Mouse (Mus musculus) testis, postnatal 14 days (tissue): ENCODE data around the gene Lsm4.

Experiments used
- DNase-seq: peaks from one replicate; pipeline ENCODE4 v3.0.0; 2021; ENCODE audit warnings: low spot score

The Lsm4 gene

DNA sequence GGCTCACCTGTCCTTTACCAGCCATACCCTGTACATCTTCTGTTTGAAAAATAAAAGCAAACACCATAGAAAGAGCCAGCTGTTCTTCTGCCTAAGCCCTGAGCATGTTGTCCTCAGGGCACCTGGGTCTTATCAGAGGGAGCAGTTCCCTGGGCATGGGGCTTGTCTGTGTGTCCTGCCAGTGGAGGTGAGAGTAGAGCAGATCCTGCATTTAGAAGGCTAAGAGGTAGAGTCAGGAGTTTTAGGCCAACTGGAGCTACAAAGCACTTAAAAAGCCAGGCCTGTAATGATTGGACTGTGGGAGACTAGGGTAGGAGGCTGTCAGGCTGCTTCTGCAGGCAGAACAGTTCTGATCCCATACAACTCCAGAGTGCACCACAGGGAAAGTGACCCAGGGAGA is 5.6 kb downstream of the Lsm4 start:
- DNase-seq = no peak

DNA sequence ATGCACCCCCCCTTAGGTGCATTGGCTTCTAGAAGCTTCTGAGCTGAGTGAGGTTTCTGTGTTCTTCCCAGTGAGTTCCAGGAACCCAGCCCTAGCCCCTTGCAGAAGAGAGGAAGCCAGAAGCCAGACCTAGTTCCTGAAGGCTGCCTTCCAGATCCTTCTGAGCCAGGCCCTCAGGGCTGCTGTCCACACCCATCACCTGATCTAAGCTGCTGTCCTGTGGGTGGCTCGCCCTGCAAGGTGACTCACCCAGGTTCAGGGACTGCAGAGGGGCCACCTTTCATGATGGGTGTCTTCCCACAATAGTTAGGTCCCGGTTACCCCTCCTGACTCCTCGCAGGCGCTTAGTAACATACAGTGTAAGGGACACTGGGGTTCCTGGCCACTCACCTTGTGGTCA is 6.4 kb downstream of the Lsm4 start:
- no peak for DNase-seq

DNA sequence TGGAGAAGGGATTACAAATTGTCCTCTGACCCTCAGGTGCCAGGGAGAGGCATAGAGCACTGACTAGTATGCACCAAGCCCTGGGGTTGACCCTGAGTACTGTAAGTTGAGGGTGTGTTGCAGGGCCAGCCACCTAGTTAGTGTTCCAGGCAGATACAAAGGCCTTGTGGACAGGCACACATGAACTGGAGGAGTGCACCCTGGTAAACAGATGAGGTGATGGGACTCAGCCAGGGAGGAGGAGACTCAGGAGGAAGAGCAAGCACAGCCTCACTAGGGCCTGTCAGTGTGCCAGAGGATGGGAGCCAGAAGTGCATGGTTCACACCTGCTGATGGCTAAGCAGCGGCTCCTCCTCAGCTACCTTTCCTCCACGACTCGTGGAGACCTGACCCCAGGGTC is 7.0 kb downstream of the Lsm4 start:
- no peak for DNase-seq

DNA sequence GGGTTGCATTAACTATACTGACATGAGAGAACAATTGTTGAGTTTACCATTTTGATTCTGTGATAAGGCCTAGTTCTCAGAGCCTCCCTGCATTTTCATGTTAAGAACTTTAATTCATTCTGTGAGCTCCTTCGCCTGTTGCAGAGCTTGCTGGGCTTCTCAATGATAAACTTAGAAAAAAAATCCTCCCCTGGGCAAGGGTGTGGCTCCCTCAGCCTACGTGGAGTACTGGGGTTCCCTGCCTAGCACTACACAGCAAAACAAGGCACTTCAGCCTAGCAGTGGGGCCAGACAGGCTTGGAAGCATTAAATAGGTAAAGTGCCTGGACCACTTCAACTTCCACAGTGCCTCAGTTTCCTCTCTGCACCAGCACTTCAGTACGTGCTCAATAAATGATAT is 8.4 kb downstream of the Lsm4 start:
- DNase-seq = no peak

DNA sequence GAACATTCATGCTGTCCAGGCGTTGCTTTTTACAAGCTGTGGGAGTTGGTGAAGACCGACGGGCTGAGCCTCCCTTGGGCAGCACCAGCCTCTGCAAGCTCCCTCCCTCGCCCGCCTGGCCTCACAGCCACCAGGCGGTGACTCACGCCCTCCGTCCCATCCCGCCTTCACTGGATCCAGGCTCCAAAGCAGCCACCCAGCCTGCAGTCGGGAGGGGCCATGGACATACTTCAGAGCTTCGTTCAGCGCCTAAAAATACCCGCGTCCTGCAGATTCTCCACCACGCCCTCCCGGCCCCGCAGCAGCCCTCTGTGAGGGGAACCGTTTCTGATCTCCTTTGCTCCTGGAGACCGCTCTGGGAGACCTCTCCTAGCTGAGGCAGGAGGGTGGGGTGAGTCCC is 9.1 kb downstream of the Lsm4 start:
- no peak for DNase-seq

DNA sequence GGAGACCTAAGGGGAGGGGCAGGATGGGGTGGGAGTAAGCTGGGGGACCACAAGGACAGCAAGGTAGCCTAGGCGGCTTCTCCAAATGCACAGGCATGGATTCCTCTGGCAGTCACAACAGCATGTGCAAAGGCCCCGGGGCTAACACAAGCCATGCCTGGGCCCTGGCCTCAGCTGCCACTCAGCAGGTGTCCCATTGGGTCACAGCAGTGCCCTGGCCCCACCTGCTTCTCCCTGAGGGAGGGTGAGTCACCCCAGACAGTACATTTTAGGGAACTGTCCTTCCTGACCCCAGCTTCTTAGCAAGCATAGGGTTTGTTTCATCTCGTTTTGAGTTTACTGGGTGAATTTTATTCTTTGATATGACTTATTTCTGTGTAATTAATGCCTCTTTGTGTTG is 9.6 kb downstream of the Lsm4 start:
- DNase-seq = no peak

DNA sequence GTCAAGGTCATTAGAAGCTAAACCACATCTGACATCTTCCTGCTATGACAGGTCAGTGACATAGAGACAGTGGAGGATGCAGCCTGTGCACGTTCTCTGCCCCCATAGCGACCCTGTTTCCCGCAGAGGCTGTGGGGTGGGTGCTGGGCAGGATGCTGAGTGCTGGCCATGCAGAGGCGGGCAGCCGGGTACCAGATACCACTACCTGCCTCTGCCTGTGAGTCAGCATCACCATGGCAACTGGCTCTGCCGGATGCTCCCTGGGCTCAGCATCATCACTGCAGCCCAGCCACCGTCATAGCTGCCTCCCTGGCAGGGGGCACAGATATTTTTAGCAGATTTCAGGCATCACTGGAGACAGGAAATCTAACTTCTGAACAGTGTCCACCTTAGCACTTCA is 11.2 kb downstream of the Lsm4 start:
- no peak for DNase-seq

DNA sequence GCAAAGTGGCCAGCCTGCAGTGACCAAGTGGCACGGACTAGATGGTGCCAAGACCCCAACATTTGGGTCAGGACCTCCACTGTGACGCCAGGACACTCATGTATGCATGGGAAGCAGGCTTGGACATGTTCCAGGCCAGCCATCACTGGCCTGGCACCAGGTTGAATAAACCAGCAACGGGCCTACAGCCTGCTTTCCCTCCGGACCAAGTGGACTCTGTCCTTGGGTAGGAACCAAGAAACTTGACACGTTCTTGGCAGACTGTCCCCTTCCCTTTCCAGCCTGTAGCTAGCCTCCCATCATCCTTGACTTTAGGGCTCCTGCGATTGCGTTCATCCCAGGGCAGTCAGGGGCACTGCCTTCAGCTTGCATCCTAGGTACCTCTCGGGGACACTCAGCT is 14.5 kb downstream of the Lsm4 start:
- DNase-seq = no peak

DNA sequence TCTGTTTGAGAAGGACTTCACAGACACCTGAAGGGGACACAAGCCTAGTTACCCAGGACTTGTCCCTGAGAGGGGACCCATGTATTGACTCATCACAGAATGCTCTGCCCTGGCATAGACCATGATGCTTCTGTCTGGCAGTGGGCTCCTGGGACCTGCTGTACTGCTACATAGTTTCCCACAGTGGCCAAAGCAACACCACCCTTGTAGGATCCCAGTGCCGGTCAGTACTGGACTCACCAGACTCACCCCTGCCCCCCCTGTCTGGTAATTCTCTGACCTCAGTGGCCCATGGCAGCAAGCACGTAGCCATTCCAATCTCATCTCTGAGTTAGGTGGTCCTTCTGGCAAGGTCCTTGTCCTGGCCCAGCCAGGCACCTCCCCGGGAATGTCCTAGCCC is 15.1 kb downstream of the Lsm4 start:
- DNase-seq = no peak

DNA sequence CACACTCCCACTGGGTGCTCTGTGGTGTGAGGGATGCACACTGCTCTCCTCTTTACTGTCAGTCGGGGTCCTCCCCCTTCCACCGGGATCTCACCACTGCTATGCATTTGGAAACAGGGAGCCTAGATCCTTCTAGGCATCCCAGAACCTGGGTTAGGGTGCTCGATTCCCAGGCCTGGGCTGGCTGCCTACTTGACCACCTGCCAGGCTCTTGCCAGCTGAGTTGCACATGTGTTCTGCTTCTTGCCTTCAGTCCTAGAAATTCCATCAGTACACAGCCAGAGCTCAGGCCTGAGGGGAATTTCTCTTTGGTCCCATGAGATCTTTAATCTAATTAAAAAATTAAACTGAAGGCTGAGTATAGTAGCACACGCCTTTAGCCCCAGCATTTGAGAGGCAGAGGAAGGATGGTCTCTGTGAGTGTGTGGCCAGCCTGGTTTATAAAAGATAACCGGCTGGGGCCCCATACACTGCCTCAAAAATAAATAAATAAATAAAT is 16.9 kb downstream of the Lsm4 start:
- DNase-seq = no peak

DNA sequence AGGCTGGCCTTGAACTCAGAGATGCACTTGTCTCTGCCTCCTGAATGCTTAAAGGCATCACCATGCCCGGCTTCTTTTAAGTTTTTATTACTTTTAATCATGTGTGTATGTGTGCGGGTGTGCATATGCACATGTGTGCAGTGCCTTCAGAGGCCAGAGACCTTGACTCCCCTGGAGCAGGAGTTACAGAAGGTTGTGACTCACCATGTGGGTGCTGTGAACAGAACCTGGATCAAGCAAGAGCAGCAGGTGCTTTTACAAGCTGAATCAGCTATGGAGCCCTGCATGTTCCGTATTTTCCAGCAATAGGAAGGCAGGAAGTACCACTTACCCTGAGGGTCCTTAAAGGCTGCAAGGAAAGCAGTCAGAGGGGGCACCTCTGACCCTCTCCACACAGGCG is 18.2 kb downstream of the Lsm4 start:
- no peak for DNase-seq

DNA sequence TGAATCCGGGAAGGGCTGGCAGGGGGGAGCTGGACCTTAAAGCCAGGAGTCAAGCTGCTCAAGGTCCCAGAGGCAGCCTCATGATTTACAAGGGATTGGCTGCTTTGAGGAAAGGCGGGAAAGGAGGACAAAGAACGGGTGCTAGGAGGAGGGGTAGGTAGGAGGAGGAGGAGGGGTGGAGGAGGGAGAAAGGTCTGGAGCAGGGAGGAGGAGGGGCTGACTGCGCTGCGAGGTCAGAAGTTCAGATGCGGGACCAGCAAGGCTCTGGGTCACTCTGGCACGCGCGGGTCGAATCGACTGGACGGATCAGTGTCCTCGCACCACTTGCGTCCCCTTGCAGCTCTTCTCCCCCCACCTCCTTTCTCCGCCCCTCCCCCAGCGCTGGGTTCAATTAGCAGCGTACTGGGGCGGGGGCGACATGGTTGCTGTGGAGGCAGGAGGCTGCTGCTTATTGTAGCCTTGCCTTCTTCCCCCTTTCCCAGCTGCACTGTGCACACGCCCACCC is 18.7 kb downstream of the Lsm4 start:
- DNase-seq = peak; percentile 86

DNA sequence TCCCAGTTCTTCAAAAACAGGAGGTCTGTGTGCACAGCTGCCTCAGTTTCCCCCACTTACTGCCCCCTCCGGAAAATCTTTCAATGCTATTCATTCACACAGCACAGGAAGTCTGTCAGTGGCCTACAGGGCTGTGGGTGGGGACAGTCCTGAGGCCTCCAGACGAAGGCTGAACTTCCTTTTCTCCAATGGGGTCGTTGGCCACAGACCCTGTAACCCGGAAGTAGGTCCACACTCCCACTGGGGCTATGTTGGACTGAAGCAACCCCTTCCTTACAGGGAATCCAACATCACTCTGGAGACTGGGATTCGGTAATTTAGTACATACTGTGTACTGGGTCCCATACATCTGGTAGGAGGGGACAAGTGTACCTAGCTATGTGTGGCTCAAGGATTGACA is 20.6 kb downstream of the Lsm4 start:
- no peak for DNase-seq

DNA sequence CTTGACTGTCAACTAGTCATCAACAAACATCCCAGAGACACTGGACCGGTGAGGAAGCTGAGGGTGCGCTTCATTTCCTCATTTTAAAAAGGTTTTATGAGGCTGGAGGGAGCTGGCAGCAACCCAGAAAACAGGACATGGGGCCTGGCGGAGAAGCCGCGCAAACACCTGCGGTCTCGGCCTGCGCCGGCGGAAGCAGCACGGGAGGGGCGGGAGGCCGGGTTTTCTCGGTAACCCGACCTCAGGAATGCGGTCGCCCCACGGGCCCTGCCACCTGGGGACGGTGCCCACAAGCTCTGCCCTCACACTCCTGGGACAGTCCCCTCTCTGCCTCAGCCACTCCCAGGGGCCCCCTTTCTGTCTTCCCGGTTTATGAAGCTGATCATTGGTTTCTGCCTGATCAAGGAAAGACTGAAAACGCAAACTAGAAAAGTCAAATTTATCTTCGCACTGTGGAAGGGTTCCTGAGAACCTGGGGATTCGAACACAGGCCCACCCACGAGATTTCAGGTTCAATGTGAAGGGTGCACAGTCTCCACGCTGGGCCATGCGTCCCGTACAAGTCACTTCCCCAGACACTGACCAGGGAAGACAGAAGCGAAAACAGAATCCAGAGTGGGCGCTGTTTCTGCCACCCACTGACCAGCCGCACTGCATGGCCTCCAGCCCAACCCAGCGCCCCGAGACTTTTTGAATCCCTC is 22.4 kb downstream of the Lsm4 start:
- DNase-seq = no peak

DNA sequence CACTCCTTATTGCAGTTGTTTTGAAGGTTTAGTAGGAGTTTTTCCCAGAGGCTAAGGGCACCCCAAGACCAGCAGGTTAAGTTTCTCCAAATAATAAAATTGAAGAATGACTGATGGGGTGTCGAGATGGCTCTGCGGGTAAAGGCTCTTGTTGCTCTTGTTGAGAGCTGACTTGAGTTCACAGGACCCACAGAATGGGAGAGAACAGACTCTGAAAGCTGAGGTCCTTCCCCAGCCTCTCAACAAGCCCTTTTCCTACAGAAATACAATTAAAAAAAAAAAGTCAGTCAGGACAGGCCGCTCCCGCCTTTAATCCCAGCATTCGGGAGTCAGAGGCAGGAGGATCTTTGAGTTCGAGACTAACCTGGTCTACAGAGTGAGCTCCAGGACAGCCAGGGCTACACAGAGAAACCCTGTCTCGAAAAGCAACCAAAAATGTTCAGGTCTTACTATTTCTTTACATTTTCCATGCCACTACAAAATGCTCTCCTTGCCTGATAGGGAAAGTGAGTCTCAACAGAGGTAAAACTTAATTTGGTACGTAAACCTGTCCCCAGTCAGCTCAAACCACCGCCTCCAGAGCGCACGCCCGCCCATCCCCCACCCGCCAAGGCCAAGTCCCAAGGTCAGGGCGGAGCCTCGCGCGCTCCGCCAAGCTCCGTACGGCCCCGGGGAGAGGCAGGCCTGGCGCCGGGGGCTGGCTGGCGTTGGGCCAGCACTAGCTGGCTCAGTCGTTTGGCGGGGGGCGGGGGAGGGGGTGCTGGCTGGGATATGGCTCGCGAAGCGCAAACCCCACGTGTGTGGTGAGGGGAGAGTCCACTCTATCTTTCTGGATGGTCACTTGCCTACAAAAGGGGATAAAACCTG is 23.2 kb downstream of the Lsm4 start:
- DNase-seq = peak; percentile 73

DNA sequence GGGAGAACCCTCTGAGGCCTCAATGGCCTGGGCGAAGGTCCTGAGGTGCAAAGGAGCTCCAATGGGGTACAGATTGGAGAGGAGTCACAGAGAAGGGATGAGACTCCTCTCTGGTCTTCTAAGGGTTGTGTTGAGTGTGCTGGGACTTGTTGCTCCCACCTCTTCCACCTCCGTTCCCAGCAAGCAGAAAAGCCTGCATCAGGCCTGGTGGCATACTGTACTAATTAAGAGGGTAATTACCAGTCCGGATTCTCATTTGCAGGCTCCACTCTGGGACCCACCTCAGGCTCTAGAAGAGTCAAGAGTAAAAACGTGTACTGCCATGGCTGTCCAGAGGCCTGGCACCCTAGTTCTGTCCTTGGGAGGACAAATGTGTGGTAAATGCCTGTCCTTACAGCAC is 23.9 kb downstream of the Lsm4 start:
- no peak for DNase-seq

DNA sequence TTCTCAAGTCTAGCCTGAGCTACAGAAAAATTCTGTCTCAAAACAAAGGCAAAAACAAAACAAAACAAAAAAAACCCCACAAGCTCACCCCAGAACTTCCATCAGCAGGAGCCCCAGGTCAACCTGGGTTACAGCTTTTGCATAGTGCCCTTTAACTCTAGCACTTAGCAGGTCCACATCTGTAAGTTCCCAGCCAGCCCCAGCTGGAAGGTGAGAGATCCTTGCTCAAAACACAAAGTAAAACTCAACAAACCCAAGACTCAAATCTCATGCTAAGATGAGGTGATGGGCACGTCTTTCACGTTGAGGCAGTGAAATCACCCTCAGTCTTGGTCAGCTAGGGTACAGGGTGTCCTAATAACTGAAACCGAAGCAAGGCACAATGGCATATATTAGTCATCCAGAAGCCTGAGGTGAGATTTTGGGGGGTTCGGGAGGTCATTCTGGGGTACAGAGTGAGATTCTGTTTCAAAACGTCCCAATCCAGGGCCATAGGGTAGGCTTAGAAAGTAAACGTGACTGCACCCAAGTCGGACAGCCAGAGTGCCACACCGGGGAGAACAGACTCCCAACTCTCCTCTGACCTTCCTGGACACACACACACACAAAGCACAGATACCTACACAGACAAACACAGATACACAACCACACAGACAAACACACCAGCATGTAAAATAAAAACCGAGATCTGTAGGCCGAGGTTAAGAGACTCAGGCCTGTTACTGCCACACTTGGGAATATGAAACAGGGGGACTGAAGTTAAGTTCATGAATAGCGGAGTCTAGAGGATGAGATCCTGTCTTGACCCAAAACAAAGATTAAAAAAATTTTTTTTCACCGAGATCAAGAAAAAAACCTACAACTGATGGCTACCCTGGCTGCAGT is 24.6 kb downstream of the Lsm4 start:
- no peak for DNase-seq

DNA sequence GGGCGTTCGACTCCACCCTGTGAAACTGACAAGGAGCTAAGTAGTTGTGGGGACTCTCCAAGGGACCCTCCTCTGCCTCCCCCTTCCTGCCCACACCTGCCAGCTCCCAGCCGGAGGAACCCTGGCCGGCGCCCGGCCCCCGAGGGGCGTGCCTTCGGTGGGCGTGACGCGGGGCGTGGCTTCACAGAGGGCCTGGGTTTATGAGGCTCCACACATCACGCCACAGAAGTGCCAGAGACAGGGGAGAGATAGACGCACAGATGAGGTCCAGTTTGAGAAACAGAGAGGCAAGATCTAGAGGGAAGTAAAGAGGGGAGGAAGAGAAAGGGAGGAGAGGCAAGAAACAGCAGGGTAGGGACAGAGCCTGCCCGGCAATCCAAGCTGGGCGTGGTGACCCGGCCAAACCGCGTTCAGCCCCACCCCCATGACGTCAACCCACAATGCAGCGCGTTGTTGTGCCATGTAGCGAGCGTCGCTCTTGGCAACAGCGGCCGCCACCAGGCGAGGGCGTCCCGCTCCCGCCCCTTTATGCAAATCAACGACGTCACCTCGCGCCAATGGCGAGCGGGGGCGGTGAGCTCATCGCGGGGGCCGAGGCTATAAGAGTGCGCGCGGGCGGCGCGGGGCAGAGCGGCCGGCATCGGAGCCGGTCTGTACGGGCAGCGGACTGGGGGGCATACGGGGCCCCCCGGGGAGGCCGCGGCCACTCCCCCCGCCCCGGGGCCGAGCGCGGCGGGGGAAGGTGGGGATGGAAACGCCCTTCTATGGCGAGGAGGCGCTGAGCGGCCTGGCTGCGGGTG is 25.5 kb downstream of the Lsm4 start, which contains the start of gene Jund:
Jund (plus strand) TSS at position 640 of the 800 bp plus-strand sequence.
- DNase-seq = peak; percentile 99

DNA sequence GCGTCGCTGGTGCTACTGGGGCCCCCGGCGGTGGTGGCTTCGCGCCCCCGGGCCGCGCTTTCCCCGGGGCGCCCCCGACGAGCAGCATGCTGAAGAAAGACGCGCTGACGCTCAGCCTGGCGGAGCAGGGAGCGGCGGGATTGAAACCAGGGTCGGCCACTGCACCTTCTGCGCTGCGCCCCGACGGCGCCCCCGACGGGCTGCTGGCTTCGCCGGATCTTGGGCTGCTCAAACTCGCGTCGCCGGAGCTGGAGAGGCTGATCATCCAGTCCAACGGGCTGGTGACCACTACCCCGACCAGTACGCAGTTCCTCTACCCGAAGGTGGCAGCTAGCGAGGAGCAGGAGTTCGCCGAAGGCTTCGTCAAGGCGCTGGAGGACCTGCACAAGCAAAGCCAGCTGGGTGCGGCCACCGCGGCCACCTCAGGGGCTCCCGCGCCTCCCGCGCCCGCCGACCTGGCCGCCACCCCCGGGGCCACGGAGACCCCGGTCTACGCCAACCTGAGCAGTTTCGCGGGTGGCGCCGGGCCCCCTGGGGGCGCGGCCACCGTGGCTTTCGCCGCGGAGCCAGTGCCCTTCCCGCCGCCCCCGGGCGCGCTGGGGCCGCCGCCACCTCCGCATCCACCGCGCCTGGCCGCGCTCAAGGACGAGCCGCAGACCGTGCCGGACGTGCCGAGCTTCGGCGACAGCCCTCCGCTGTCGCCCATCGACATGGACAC is 26.2 kb downstream of the Lsm4 start:
- DNase-seq = peak; percentile 64

DNA sequence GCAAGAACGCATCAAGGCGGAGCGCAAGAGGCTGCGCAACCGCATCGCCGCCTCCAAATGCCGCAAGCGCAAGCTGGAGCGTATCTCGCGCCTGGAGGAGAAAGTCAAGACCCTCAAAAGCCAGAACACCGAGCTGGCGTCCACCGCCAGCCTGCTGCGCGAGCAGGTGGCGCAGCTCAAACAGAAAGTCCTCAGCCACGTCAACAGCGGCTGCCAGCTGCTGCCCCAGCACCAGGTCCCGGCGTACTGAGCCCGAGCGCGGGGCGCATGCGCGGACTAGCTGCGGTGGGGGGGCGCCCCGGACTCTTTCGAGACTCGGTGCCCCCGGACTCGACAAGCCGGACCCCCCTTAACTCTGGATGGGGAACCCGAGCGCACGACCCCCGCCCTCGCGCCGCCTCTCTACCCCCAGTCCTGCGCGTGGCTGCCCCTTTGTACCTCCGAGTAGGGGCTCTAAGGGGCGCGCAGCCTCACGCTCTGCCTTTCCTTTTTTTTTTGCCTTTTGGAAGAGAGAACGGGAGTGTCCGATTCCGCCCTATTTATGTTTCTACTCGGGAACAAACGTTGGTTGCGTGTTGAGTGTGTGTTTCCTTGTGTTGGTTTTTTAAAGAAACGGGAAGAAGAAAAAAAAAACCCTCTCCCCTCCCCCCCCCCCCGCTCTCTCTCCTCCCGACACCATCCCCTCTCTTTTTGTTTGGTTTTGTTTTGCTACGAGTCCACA is 26.9 kb downstream of the Lsm4 start:
- DNase-seq = peak; percentile 75
